Mouse (Mus musculus) testis, postnatal 10 days (tissue): ENCODE data around the gene Eml4.

Experiments used
- DNase-seq: peaks from one replicate; pipeline ENCODE4 v3.0.0; 2021; ENCODE audit warnings: low spot score

The Eml4 gene

DNA sequence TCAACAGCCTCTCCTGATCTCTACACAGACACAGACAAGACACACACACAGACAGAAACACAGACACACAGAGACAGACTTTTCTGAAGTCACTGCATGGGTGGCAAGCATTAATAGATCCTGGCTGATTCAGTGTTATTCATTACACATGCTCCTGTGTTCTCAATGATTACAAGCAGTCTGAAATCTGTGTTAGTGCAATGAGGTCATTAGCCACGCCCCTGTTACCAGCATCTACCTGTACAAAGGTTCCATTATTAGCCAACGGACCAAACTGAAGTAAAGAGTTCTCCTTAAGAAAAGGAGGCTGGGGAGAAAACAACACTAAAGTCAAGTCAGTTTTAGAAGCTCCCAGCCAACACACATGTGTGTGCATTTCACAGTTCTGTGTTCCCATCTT, 153.0 kb downstream of the Eml4 start:
- DNase-seq, result no peak

GRCm38 (mm10) chr17:83512130-83512529, 161.4 kb downstream of the Eml4 start:
- DNase-seq, result no peak

- DNase-seq, result no peak
Observed at GRCm38 (mm10) chr17:83513655-83514212, 163.0 kb downstream of the Eml4 start.

GRCm38 (mm10) chr17:83514213-83514701, 163.5 kb downstream of the Eml4 start:
- peak; percentile 95 for DNase-seq

GRCm38 (mm10) chr17:83517280-83518015, 166.7 kb downstream of the Eml4 start, which contains the start of gene Cox7a2l:
Gene Cox7a2l (minus strand): TSS chr17:83517330.
- DNase-seq, result no peak

GRCm38 (mm10) chr17:83521881-83522280, 171.2 kb downstream of the Eml4 start:
- no peak for DNase-seq

DNA sequence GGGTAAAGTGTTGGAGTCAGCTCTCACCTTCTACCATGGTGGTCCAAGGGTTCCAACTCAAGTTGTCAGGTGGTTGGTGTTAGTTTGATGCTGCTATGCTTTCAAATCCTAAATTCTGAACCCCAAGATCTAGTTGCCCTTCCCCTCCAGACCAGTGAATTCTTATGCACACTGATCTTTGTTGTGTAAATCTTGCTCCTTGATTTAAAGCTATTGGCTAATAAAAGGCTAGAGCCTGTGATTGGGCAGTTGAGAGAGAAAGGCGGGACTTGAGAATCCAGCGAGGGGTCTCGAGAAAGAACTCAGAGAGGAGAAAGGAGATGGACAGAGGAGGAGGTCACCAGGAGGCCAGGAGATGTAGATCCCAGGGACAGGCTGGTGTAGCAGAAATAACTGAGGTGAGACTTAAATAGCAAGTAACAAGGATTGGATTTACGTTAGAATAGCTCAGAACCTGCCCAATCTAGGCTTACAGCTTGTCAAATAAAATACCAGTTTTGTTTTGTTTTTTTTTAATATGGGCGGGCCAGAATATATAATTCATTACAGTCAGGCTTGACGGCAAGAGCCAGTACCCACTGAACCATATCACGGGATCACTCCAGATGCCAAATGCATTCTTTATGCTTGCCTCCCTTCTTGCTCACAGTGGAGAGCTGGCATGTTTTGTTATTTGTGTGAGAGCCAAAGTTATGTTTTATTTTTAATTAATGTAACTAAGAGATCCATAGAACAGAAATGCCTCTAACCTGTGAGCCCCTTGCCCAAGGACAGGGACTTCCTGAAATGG, 172.1 kb downstream of the Eml4 start:
- no peak for DNase-seq

GRCm38 (mm10) chr17:83524753-83525152, 174.0 kb downstream of the Eml4 start:
- no peak for DNase-seq

DNA sequence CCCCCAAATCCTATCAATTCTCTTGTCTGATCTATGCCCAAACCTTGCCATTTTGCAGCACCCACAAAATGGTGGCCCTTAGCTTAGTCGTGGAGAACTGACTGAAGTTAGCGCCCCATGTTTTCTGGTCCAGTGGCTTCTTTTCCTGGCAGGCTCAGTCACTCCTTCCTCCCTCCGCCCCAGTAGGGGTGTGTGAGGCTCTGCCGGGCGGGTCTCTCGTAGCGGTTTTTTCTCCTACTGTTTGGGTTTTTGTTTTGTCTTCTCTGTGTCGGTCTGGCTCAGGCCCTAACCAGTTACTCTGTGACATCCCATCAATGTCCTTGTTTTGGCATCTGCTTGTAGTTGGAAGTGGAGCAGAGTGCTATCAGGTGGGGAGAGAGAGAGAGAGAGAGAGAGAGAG, 174.9 kb downstream of the Eml4 start:
- no peak for DNase-seq

DNA sequence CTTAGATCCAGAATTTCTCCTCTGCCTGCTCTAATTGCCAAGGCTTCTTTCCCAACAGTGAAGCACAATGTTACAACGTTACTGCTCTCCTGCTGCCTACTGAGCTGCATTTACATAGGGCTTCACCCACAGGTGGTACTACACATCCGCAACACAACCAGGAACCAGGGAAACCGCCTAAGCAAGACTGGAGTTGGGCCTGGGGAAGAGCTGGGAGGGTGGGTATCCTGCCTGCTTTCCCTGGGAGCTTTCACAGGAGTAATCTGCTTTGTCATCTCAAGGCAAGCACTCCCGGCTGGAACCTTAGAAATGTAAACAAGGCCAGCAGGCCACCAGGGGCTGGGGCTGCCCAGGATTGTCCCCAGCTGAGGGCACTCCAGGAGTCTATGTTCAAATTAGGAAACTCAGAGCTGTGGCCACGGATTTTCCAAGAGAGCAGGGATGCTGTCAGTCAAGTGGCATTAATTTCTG, 175.4 kb downstream of the Eml4 start:
- DNase-seq, result no peak

- peak; percentile 56 for DNase-seq
Observed at GRCm38 (mm10) chr17:83526624-83527532, 176.1 kb downstream of the Eml4 start.

- DNase-seq, result peak; percentile 65
Observed at GRCm38 (mm10) chr17:83527651-83528381, 177.1 kb downstream of the Eml4 start.
